Mouse (Mus musculus): ENCODE measurements around the gene Klrg1.

DNA sequence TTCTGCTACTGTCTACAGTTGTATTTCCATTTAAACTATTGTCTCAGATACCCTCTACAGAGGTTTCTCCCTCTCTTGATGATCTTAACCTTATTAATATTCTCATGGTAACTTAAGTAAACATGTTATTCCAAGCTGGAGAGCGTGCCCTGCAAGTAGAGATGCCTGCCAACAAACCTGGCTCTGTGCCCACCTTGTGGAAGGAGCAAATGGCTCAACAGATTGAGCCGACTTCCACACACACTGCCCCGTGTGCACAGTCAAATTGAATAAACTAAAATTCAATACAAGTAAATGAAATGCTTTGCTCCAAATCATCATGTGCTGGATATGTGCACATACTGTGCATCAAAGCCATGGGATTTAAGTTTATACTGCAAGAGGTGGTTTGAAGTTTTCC, 14.1 kb downstream of the Klrg1 start:
- TF ChIP-seq EP300 (optimal IDR thresholded peaks at IDR 0.05) (no peak), CTCF (IDR thresholded peaks at IDR 0.05; ENCODE audit: low read depth) (no peak)
